Mouse (Mus musculus) liver, adult 10 weeks (tissue): ENCODE data around the gene Clec11a. TPM values are rescaled to one million over a fixed set of nuclear protein-coding genes. Genes with fewer than 3 reads are reported as not detected.

Experiments
- polyA plus RNA-seq: library from polyadenylated mRNA; stranded (reverse); fragments of 350-450 nt; fragmentation: Illumina TruSeq; extraction: RNeasy Lipid Tissue Mini Kit (QIAGEN cat#74804); gene quantifications from one replicate; pipeline ENCODE4 v1.2.3, GENCODE M21; 2014; ENCODE audit warnings: low read depth, low replicate concordance

Clec11a gene
- polyA plus RNA-seq, result 0.40 TPM

GRCm38 (mm10) chr7:44306516-44307240 is at the start of gene Clec11a:
TSS of gene Clec11a (minus strand) at chr7:44306902.

GRCm38 (mm10) chr7:44309475-44310284 is 3.0 kb upstream of the Clec11a start, which contains the start of gene Shank1:
TSS of gene Shank1 (plus strand) at chr7:44310253.

GRCm38 (mm10) chr7:44261147-44261546 is 45.6 kb downstream of the Clec11a start, which contains the start of gene Gm15517:
TSS of gene Gm15517 (plus strand) at chr7:44261447.

DNA sequence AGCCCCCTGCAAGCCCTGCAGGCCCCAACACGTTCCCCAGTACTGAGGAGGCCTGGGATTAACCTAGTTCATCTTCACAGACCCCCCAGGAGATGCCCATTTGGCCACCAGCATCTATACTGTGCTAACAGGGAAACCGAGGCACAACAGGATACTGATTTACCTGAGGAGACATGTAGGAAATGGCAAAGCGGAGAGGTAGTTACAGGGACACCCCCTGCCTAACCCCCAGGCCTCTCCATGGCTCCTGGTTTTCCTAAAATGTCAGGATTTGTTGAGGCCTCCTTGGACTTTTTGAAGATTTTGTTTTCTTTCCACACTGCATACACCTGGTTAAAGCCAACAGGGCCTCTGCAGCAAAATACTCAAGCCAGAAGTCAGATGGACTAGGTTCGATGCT is 49.4 kb downstream of the Clec11a start, which contains the start of gene Acp4:
Acp4 (minus strand) TSS at position 101 of the 400 bp plus-strand sequence.

Other genes starting within 250 kb of the Clec11a start
- gene Klk1b21, start 204.6 kb downstream of the Clec11a start, polyA plus RNA-seq, result not detected
- gene Klk1b22, start 194.2 kb downstream of the Clec11a start, polyA plus RNA-seq, result not detected
- not detected for gene Klk1b16, start 170.1 kb downstream of the Clec11a start, polyA plus RNA-seq
- gene Klk1b24, start 118.7 kb downstream of the Clec11a start, polyA plus RNA-seq, result not detected
- not detected for gene Klk1b3, start 108.7 kb downstream of the Clec11a start, polyA plus RNA-seq
- 0.69 TPM for gene Klk1b4, start 99.5 kb downstream of the Clec11a start, polyA plus RNA-seq
- gene Klk1b5, start 91.0 kb downstream of the Clec11a start, polyA plus RNA-seq, result not detected
- not detected for gene Klk1, start 81.5 kb downstream of the Clec11a start, polyA plus RNA-seq
- not detected for gene Gm36864, start 70.7 kb downstream of the Clec11a start, polyA plus RNA-seq
- gene 1700028J19Rik, start 60.2 kb downstream of the Clec11a start, polyA plus RNA-seq, result not detected
- 6.4 TPM for gene 2410002F23Rik, start 60.2 kb downstream of the Clec11a start, polyA plus RNA-seq
- not detected for gene Acp4, start 49.5 kb downstream of the Clec11a start, polyA plus RNA-seq
- gene Gm15517, start 45.5 kb downstream of the Clec11a start, polyA plus RNA-seq, result not detected
- gene Shank1, start 3.4 kb upstream of the Clec11a start, polyA plus RNA-seq, result not detected
- gene Syt3, start 77.2 kb upstream of the Clec11a start, polyA plus RNA-seq, result not detected
- not detected for gene 1700008O03Rik, start 78.9 kb upstream of the Clec11a start, polyA plus RNA-seq
- not detected for gene Lrrc4b, start 122.1 kb upstream of the Clec11a start, polyA plus RNA-seq
- gene Aspdh, start 158.5 kb upstream of the Clec11a start, polyA plus RNA-seq, result 22.2 TPM
- gene Josd2, start 161.1 kb upstream of the Clec11a start, polyA plus RNA-seq, result 7.7 TPM
- 4.1 TPM for gene Emc10, start 189.6 kb upstream of the Clec11a start, polyA plus RNA-seq
- gene Fam71e1, start 189.7 kb upstream of the Clec11a start, polyA plus RNA-seq, result not detected
- gene Mybpc2, start 217.8 kb upstream of the Clec11a start, polyA plus RNA-seq, result not detected
- not detected for gene Spib, start 225.2 kb upstream of the Clec11a start, polyA plus RNA-seq
- gene Pold1, start 241.9 kb upstream of the Clec11a start, polyA plus RNA-seq, result not detected
- gene Nr1h2, start 247.0 kb upstream of the Clec11a start, polyA plus RNA-seq, result 2.0 TPM